Mouse (Mus musculus): ENCODE data around the gene Trim40.

Trim40 gene

GRCm38 (mm10) chr17:36836874-36837647, 52.9 kb downstream of the Trim40 start, which contains the start of gene Trim26:
TSS of gene Trim26 (plus strand) at chr17:36837134.
- peak; percentile 99 for DNase-seq

GRCm38 (mm10) chr17:36836427-36836812, 53.5 kb downstream of the Trim40 start:
- DNase-seq, result no peak

GRCm38 (mm10) chr17:36835591-36836426, 54.1 kb downstream of the Trim40 start:
- DNase-seq, result peak; percentile 73

- no peak for DNase-seq
These were observed 57.2 kb downstream of the Trim40 start for GRCm38 (mm10) chr17:36832694-36833093.
